Mouse (Mus musculus): Measurements from ENCODE around the gene Naxd. TPM values are rescaled to one million over a fixed set of nuclear protein-coding genes. Genes with fewer than 3 reads are reported as not detected.

The Naxd gene
- polyA plus RNA-seq (2012; rRNA removed): 62.2 and 65.5 TPM in 2 replicates

- H3K4me3 ChIP-seq (ENCODE audit: control insufficient read depth, low read depth, low read length): peak within 1 kb of the TSS; percentile 89
- H3K4me1 ChIP-seq (ENCODE audit: control insufficient read depth, insufficient read depth, low read length): peaks cover 4% of the 10 kb centered on the region
- H3K27me3 ChIP-seq (ENCODE audit: control insufficient read depth, insufficient read depth, low read length): no peaks in the 10 kb centered on the region
- H3K36me3 ChIP-seq (ENCODE audit: control insufficient read depth, insufficient read depth, low read length): no peaks in the 10 kb centered on the region
- peak within 1 kb of the TSS; percentile 92 for H3K27ac ChIP-seq (ENCODE audit: control insufficient read depth, insufficient read depth, low read depth, low read length)
- TF ChIP-seq CTCF (IDR thresholded peaks at IDR 0.05; ENCODE audit: control insufficient read depth, insufficient read depth, insufficient replicate concordance, low read depth, low read length) (no peak), POLR2A (IDR thresholded peaks at IDR 0.05; ENCODE audit: control insufficient read depth, low read depth, low read length) (peak; percentile 81)
Measured at GRCm38 (mm10) chr8:11497017-11497990, at the start of gene Naxd. Gene Naxd (plus strand): TSS chr8:11497506.

GRCm38 (mm10) chr8:11447910-11448570 is 49.3 kb upstream of the Naxd start:
- no peaks in the 10 kb centered on the region for H3K27me3 ChIP-seq (ENCODE audit: control insufficient read depth, insufficient read depth, low read length)
- H3K4me1 ChIP-seq (ENCODE audit: control insufficient read depth, insufficient read depth, low read length): no peaks in the 10 kb centered on the region; the same call in 1 of the 2 replicates
- TF ChIP-seq POLR2A (IDR thresholded peaks at IDR 0.05; ENCODE audit: control insufficient read depth, low read depth, low read length) (no peak), CTCF (IDR thresholded peaks at IDR 0.05; ENCODE audit: control insufficient read depth, insufficient read depth, insufficient replicate concordance, low read depth, low read length) (no peak)
- no peaks in the 10 kb centered on the region for H3K36me3 ChIP-seq (ENCODE audit: control insufficient read depth, insufficient read depth, low read length)
- no peak overlapping the region for H3K4me3 ChIP-seq (ENCODE audit: control insufficient read depth, low read depth, low read length)
- H3K27ac ChIP-seq (ENCODE audit: control insufficient read depth, insufficient read depth, low read depth, low read length): no peak overlapping the region

GRCm38 (mm10) chr8:11450184-11451113 is 46.9 kb upstream of the Naxd start:
- H3K4me1 ChIP-seq (ENCODE audit: control insufficient read depth, insufficient read depth, low read length): peaks cover 2% of the 10 kb centered on the region; the same call in 1 of the 2 replicates
- H3K27ac ChIP-seq (ENCODE audit: control insufficient read depth, insufficient read depth, low read depth, low read length): peak overlapping the region; percentile 60; the same call in 1 of the 2 replicates
- peak; percentile 40; the same call in 1 of the 2 replicates for TF ChIP-seq CTCF (IDR thresholded peaks at IDR 0.05; ENCODE audit: control insufficient read depth, insufficient read depth, insufficient replicate concordance, low read depth, low read length)
- no peak for TF ChIP-seq POLR2A (IDR thresholded peaks at IDR 0.05; ENCODE audit: control insufficient read depth, low read depth, low read length)
- no peaks in the 10 kb centered on the region for H3K27me3 ChIP-seq (ENCODE audit: control insufficient read depth, insufficient read depth, low read length)
- no peaks in the 10 kb centered on the region for H3K36me3 ChIP-seq (ENCODE audit: control insufficient read depth, insufficient read depth, low read length)
- H3K4me3 ChIP-seq (ENCODE audit: control insufficient read depth, low read depth, low read length): no peak overlapping the region

- TF ChIP-seq POLR2A (IDR thresholded peaks at IDR 0.05; ENCODE audit: control insufficient read depth, low read depth, low read length): no peak
- no peak for TF ChIP-seq CTCF (IDR thresholded peaks at IDR 0.05; ENCODE audit: control insufficient read depth, insufficient read depth, insufficient replicate concordance, low read depth, low read length)
- Histone ChIP-seq H3K36me3 (ENCODE audit: control insufficient read depth, insufficient read depth, low read length) (no peaks in the 10 kb centered on the region), H3K27me3 (ENCODE audit: control insufficient read depth, insufficient read depth, low read length) (no peaks in the 10 kb centered on the region), H3K4me3 (ENCODE audit: control insufficient read depth, low read depth, low read length) (no peak overlapping the region), H3K4me1 (ENCODE audit: control insufficient read depth, insufficient read depth, low read length) (peaks cover 2% of the 10 kb centered on the region; the same call in 1 of the 2 replicates), H3K27ac (ENCODE audit: control insufficient read depth, insufficient read depth, low read depth, low read length) (no peak overlapping the region)
Measured at GRCm38 (mm10) chr8:11452152-11452551, 45.2 kb upstream of the Naxd start.

- H3K27me3 ChIP-seq (ENCODE audit: control insufficient read depth, insufficient read depth, low read length): no peaks in the 10 kb centered on the region
- H3K36me3 ChIP-seq (ENCODE audit: control insufficient read depth, insufficient read depth, low read length): no peaks in the 10 kb centered on the region
- TF ChIP-seq POLR2A (IDR thresholded peaks at IDR 0.05; ENCODE audit: control insufficient read depth, low read depth, low read length): no peak
- no peak for TF ChIP-seq CTCF (IDR thresholded peaks at IDR 0.05; ENCODE audit: control insufficient read depth, insufficient read depth, insufficient replicate concordance, low read depth, low read length)
- no peak overlapping the region for H3K27ac ChIP-seq (ENCODE audit: control insufficient read depth, insufficient read depth, low read depth, low read length)
- H3K4me1 ChIP-seq (ENCODE audit: control insufficient read depth, insufficient read depth, low read length): peaks cover 2% of the 10 kb centered on the region; the same call in 1 of the 2 replicates
- H3K4me3 ChIP-seq (ENCODE audit: control insufficient read depth, low read depth, low read length): no peak overlapping the region
Measured at GRCm38 (mm10) chr8:11452559-11452958, 44.7 kb upstream of the Naxd start.

GRCm38 (mm10) chr8:11452974-11453373 is 44.3 kb upstream of the Naxd start:
- 0 out of 2 replicates have a peak overlapping the region, but pooled peaks have one; percentile 7 for H3K27ac ChIP-seq (ENCODE audit: control insufficient read depth, insufficient read depth, low read depth, low read length)
- peaks cover 2% of the 10 kb centered on the region; the same call in 1 of the 2 replicates for H3K4me1 ChIP-seq (ENCODE audit: control insufficient read depth, insufficient read depth, low read length)
- H3K4me3 ChIP-seq (ENCODE audit: control insufficient read depth, low read depth, low read length): no peak overlapping the region
- H3K36me3 ChIP-seq (ENCODE audit: control insufficient read depth, insufficient read depth, low read length): no peaks in the 10 kb centered on the region
- no peaks in the 10 kb centered on the region for H3K27me3 ChIP-seq (ENCODE audit: control insufficient read depth, insufficient read depth, low read length)
- TF ChIP-seq POLR2A (IDR thresholded peaks at IDR 0.05; ENCODE audit: control insufficient read depth, low read depth, low read length) (no peak), CTCF (IDR thresholded peaks at IDR 0.05; ENCODE audit: control insufficient read depth, insufficient read depth, insufficient replicate concordance, low read depth, low read length) (no peak)

All from testis, adult 2 months (tissue).